Mouse (Mus musculus) small intestine, adult 2 months (tissue): ENCODE results near the gene Islr2.
A peak's percentile ranks its signal among the peaks of the same experiment; 100 is the strongest.

Source experiments
- CTCF ChIP-seq: fragments of 200-500 bp; IDR thresholded peaks from 2 replicates; pipeline ENCODE4 v1.5.1; 2012; ENCODE audit warnings: low read depth, mild to moderate bottlenecking, control low read depth, inconsistent platforms, low read length, moderate library complexity, mixed read lengths; ENCODE audit not compliant: insufficient replicate concordance, insufficient read length; ENCODE audit errors: extremely low read depth
- POLR2A ChIP-seq: fragments of 200-500 bp; IDR thresholded peaks from 2 replicates; pipeline ENCODE4 v1.6.1; 2012; ENCODE audit warnings: low read depth, mild to moderate bottlenecking, control low read depth, inconsistent platforms, low read length, moderate library complexity

GRCm38 (mm10) chr9:58203516-58204447 is at the start of gene Islr2, which contains the start of gene Islr:
- TF ChIP-seq CTCF = peak; percentile 43; the same call in 1 of the 2 replicates
- peak; percentile 7; the same call in 1 of the 2 replicates for TF ChIP-seq POLR2A
